Mouse (Mus musculus): ENCODE results near the gene Hsd17b14. TPM values are rescaled to one million over a fixed set of nuclear protein-coding genes. Genes with fewer than 3 reads are reported as not detected.
A peak's percentile ranks its signal among the peaks of the same experiment; 100 is the strongest.

The Hsd17b14 gene
- total and polyA plus RNA-seq, 3 experiments, result 6.0 to 34.9 (median 8.2) TPM

DNA sequence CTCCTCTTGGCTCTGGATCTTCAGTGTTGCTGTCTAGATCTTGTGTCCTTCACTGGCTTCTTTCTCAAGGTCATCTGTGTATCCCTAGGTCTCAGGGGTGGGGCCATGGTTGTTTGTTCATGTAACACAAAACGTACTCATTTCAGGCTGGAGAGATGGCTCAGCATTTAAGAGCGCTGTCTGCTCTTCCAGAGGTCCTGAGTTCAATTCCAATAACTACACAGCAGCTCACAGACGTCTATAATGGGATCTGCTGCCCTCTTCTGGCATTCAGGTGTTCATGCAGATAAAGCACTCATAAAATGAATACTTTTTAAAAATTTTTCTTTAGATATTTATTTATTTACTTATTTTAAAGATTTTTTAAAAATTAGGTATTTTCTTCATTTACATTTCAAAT lies 36.2 kb downstream of the Hsd17b14 start:
- no peak for ATAC-seq (ENCODE audit: extremely low read depth, insufficient number of reproducible peaks, low FRiP score, poor library complexity, severe bottlenecking)
- TF ChIP-seq POLR2AphosphoS5 (IDR thresholded peaks at IDR 0.05; ENCODE audit: insufficient replicate concordance, low read depth, low read length), result no peak
- no peak for TF ChIP-seq CTCF (IDR thresholded peaks at IDR 0.05; ENCODE audit: low read depth, low read length)
- no peak for TF ChIP-seq TAL1 (conservative IDR thresholded peaks at IDR 0.05; ENCODE audit: low read depth, low read length)
- TF ChIP-seq GATA1 (IDR thresholded peaks at IDR 0.05; ENCODE audit: borderline replicate concordance, low read length), result no peak
- TF ChIP-seq GATA2 (IDR thresholded peaks at IDR 0.05; ENCODE audit: borderline replicate concordance, low read depth, low read length), result no peak
- H3K4me3 ChIP-seq (ENCODE audit: low read depth, low read length), result no peak overlapping the region
- no peaks in the 10 kb centered on the region for H3K9me3 ChIP-seq (replicated peaks)
- peaks cover 50% of the 10 kb centered on the region for H3K36me3 ChIP-seq (replicated peaks)
- peaks cover 35% of the 10 kb centered on the region for H3K4me1 ChIP-seq (ENCODE audit: insufficient read depth, low read depth, low read length)
- no peak for DNase-seq (ENCODE audit: low spot score)
- H3K27me3 ChIP-seq (ENCODE audit: insufficient read depth, low read length), result peaks cover 9% of the 10 kb centered on the region

DNA sequence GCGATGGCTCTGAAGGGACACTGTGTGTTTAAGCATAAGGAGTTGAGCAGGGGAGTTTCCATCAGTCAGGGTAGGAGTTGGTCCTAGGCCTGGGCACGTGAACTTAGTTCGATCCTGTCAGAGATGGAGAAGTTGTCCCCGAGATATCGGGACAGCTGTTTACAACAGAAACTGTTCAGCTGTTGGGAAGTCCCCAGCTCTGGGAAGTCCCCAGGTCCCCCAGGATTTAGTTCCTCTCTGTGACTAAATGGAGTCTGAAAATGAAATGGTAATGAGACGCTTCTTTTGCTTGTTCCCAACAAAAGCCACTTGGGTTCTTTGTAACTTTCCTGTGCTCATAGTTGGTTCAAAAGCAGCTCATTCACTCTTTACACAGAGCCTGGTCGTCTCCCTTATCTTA lies 37.2 kb downstream of the Hsd17b14 start:
- no peak for DNase-seq (ENCODE audit: low spot score)
- no peak overlapping the region for H3K4me3 ChIP-seq (ENCODE audit: low read depth, low read length)

DNA sequence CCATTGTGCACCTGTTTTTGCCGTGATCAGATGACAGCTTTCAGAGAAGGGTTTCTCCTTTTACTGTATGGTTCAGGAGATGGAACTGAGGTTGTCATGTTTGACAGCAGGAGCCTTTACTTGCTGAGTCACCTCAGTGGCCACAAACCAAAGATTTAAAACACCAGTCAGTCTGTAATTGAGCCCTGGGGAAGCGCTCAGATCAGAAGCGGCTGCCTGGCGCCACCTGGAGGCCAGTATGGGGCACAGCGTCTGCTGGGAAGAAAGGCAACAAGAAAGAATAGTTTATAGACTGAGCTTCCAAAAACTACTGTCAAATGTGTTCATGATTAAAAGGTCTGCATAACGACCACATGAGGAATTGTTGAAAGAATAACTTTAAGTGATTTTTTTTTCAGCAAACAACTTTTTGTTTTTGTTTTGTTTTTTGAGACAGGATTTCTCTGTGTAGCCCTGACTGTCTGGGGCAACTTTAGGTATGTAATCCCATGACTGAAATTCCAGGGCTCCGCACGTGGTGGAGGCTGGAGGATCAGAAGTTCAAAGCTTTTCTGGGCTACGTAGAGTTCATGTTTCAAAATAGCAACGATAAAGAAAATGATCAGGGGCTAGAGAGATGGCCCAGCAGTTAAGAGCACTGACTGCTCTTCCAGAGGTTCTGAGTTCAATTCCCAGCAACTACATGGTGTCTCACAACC lies 38.6 kb downstream of the Hsd17b14 start:
- Histone ChIP-seq H3K9me3 (replicated peaks) (no peaks in the 10 kb centered on the region), H3K4me3 (ENCODE audit: low read depth, low read length) (no peak overlapping the region), H3K4me1 (ENCODE audit: insufficient read depth, low read depth, low read length) (peaks cover 46% of the 10 kb centered on the region), H3K27me3 (ENCODE audit: insufficient read depth, low read length) (peaks cover 26% of the 10 kb centered on the region), H3K36me3 (replicated peaks) (peaks cover 26% of the 10 kb centered on the region)
- ATAC-seq (ENCODE audit: extremely low read depth, insufficient number of reproducible peaks, low FRiP score, poor library complexity, severe bottlenecking), result no peak; the same call in 1 of the 2 replicates
- TF ChIP-seq CTCF (IDR thresholded peaks at IDR 0.05; ENCODE audit: low read depth, low read length) (peak; percentile 92), GATA2 (IDR thresholded peaks at IDR 0.05; ENCODE audit: borderline replicate concordance, low read depth, low read length) (no peak)
- DNase-seq (ENCODE audit: low spot score), result peak; percentile 62

More for the DNA sequence above, 37.2 kb downstream of the Hsd17b14 start:
- peaks cover 17% of the 10 kb centered on the region for H3K27me3 ChIP-seq (ENCODE audit: insufficient read depth, low read length)
- no peak for ATAC-seq (ENCODE audit: extremely low read depth, insufficient number of reproducible peaks, low FRiP score, poor library complexity, severe bottlenecking)
- H3K4me1 ChIP-seq (ENCODE audit: insufficient read depth, low read depth, low read length), result peaks cover 44% of the 10 kb centered on the region
- no peaks in the 10 kb centered on the region for H3K9me3 ChIP-seq (replicated peaks)
- no peak for TF ChIP-seq GATA2 (IDR thresholded peaks at IDR 0.05; ENCODE audit: borderline replicate concordance, low read depth, low read length)
- no peak for TF ChIP-seq GATA1 (IDR thresholded peaks at IDR 0.05; ENCODE audit: borderline replicate concordance, low read length)
- TF ChIP-seq POLR2AphosphoS5 (IDR thresholded peaks at IDR 0.05; ENCODE audit: insufficient replicate concordance, low read depth, low read length), result no peak
- no peak for TF ChIP-seq CTCF (IDR thresholded peaks at IDR 0.05; ENCODE audit: low read depth, low read length)
- no peak for TF ChIP-seq TAL1 (conservative IDR thresholded peaks at IDR 0.05; ENCODE audit: low read depth, low read length)
- H3K36me3 ChIP-seq (replicated peaks), result peaks cover 40% of the 10 kb centered on the region

DNA sequence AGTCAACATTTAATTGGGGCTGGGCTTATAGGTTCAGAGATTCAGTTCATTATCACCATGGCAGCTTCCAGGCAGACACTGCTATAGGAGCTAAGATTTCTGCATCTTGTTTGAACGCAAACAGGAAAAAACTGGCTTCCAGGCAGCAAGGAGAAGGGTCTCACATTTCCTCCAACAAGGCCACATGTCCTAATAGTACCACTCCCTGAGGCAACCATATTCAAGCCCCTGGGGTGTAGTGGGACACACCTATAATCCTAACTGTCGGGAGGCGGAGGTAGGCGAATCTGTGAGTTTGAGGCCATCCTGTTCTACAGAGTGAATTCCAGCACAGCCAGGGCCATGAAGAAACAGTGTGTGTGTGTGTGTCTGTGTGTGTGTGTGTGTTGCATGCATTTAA lies 40.5 kb downstream of the Hsd17b14 start:
- no peaks in the 10 kb centered on the region for H3K9me3 ChIP-seq (replicated peaks)
- TF ChIP-seq TAL1 (conservative IDR thresholded peaks at IDR 0.05; ENCODE audit: low read depth, low read length) (no peak), POLR2AphosphoS5 (IDR thresholded peaks at IDR 0.05; ENCODE audit: insufficient replicate concordance, low read depth, low read length) (no peak), CTCF (IDR thresholded peaks at IDR 0.05; ENCODE audit: low read depth, low read length) (no peak), GATA1 (IDR thresholded peaks at IDR 0.05; ENCODE audit: borderline replicate concordance, low read length) (no peak), GATA2 (IDR thresholded peaks at IDR 0.05; ENCODE audit: borderline replicate concordance, low read depth, low read length) (no peak)
- ATAC-seq (ENCODE audit: extremely low read depth, insufficient number of reproducible peaks, low FRiP score, poor library complexity, severe bottlenecking) (no peak), DNase-seq (ENCODE audit: low spot score) (no peak)
- H3K27me3 ChIP-seq (ENCODE audit: insufficient read depth, low read length), result peaks cover 26% of the 10 kb centered on the region
- peaks cover 8% of the 10 kb centered on the region for H3K36me3 ChIP-seq (replicated peaks)
- peaks cover 38% of the 10 kb centered on the region for H3K4me1 ChIP-seq (ENCODE audit: insufficient read depth, low read depth, low read length)
- no peak overlapping the region for H3K4me3 ChIP-seq (ENCODE audit: low read depth, low read length)

DNA sequence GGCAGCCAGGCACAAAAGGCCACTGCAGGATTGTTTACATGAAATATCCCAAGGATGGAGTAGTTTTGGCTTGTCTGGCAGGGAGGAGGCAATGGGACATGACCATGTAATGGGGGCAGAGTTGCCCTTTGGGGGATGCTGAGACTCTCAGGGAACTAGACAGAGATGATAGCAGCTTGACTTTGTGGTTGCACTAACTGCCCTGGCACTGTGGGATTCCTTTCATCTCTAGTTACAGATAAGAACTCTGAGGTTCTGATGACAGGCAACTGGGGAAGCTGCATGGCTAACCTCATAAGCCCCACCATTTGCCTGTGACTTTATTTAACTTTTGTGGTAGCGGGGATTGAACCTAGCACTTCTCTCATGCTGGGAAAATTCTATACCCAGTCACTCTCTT lies 41.4 kb downstream of the Hsd17b14 start:
- H3K36me3 ChIP-seq (replicated peaks), result no peaks in the 10 kb centered on the region
- H3K27me3 ChIP-seq (ENCODE audit: insufficient read depth, low read length), result peaks cover 29% of the 10 kb centered on the region
- peaks cover 40% of the 10 kb centered on the region for H3K4me1 ChIP-seq (ENCODE audit: insufficient read depth, low read depth, low read length)
- no peak for TF ChIP-seq POLR2AphosphoS5 (IDR thresholded peaks at IDR 0.05; ENCODE audit: insufficient replicate concordance, low read depth, low read length)
- no peak for TF ChIP-seq GATA2 (IDR thresholded peaks at IDR 0.05; ENCODE audit: borderline replicate concordance, low read depth, low read length)
- TF ChIP-seq CTCF (IDR thresholded peaks at IDR 0.05; ENCODE audit: low read depth, low read length), result no peak
- H3K4me3 ChIP-seq (ENCODE audit: low read depth, low read length), result no peak overlapping the region
- no peak for ATAC-seq (ENCODE audit: extremely low read depth, insufficient number of reproducible peaks, low FRiP score, poor library complexity, severe bottlenecking)
- no peaks in the 10 kb centered on the region for H3K9me3 ChIP-seq (replicated peaks)
- no peak for DNase-seq (ENCODE audit: low spot score)

DNA sequence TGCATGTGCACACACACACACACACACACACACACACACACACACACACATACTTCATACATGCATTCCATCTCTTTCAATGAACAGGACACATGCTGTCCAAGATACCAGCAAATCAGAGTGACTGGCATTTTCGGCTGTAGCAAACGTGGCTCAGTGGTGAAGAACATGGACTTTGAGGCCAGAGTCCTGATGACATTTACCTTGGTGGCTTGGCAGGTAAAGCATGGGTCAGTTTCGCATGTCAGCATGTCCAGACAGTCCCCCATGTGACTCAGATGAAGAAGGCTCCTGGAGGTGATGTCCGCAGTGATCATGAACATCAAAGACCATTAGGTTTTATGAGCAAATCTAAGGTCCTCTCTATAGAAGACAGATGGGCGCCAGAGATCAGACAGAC lies 42.3 kb downstream of the Hsd17b14 start:
- Histone ChIP-seq H3K4me1 (ENCODE audit: insufficient read depth, low read depth, low read length) (peaks cover 34% of the 10 kb centered on the region), H3K9me3 (replicated peaks) (no peaks in the 10 kb centered on the region), H3K27me3 (ENCODE audit: insufficient read depth, low read length) (peaks cover 29% of the 10 kb centered on the region), H3K4me3 (ENCODE audit: low read depth, low read length) (no peak overlapping the region), H3K36me3 (replicated peaks) (no peaks in the 10 kb centered on the region)
- TF ChIP-seq GATA1 (IDR thresholded peaks at IDR 0.05; ENCODE audit: borderline replicate concordance, low read length) (no peak), CTCF (IDR thresholded peaks at IDR 0.05; ENCODE audit: low read depth, low read length) (no peak), GATA2 (IDR thresholded peaks at IDR 0.05; ENCODE audit: borderline replicate concordance, low read depth, low read length) (no peak), TAL1 (conservative IDR thresholded peaks at IDR 0.05; ENCODE audit: low read depth, low read length) (no peak), POLR2AphosphoS5 (IDR thresholded peaks at IDR 0.05; ENCODE audit: insufficient replicate concordance, low read depth, low read length) (no peak)
- DNase-seq (ENCODE audit: low spot score) (no peak), ATAC-seq (ENCODE audit: extremely low read depth, insufficient number of reproducible peaks, low FRiP score, poor library complexity, severe bottlenecking) (no peak)
